Mouse (Mus musculus) cerebellum, adult 18-20 months (tissue): Measurements from ENCODE around the gene Mta1.

Experiments
- DNase-seq, 2 experiments: peaks; one replicate each; pipeline ENCODE4 v3.0.0; 2021

Gene Mta1

GRCm38 (mm10) chr12:113097749-113098281 lies at the start of gene Mta1:
Mta1 (plus strand) TSS chr12:113098278.
- DNase-seq: peak; percentile 60 to 77

DNA sequence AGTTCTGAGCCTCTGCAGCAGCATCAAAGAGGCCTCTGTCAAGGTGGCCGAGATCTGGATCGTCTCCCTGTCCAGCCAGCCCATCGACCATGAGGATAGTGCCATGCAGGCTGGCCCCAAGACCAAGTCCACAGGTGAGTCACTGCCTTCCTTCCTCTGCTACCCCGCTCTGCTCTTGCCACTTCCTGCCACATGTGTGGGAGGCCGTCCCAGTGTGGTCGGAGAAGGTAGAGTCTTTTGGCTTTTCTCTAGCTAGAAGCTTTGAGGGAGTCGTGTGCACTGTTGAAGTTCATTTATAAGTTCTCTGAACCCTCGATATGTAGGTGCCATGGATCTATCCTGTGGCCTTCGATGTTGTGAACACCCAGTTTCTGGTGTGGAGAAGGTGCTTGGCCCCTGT lies 48.2 kb upstream of the Mta1 start:
- no peak for DNase-seq

DNA sequence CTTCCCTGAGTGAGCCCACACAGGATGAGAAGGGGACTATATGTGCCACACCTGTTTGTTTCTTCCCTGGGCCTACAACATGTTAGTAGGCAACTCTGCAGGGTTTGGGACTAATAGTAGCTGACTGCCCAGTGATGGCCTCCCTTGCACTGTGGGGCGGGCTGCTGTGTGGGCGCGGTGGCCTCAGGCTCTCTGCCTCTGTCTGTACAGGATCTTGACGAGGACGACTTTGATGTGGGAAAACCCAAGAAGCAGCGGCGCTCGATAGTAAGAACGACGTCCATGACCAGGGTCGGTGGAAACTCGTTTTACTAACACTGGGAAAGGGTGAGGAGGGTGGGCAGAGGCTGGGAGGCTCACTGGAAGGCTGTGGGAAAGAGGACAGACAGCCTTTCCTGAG lies 47.4 kb upstream of the Mta1 start:
- no peak for DNase-seq

DNA sequence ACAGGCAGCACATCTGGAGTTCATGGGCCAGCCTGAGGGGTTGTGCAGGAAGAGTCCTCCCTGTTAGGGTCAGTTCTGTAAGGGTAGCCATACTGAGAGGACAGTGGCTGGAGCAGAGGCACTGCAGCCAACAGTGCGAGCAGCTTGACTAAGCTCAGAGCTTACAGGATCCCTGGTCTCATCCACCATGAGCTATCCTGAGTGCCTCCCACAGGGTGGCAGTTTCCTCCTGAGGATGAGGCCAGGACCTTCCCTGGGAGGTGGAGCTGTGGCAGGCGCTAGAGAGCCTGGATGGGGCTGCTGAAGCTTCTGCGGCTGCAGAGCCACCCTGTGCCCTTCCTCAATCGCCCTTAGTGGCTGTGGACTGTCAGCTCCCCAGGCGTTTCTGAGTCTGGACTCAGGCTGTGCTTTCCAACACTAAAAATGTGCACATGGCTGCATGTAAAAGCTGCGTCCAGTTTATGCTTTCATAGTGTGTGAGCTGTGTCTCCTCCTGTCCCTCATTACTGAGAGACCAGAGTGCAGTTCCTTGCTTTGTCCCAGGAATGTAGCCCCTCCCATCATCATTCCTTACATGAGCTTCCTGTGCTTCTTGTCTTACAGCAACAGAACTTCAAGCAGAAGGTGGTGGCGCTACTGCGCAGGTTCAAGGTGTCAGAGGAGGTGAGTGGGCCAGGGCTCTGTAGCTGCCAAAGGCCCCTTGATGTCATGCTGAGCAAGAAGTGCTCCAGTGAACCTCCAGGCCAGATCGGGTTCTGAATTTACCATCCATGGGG lies 46.3 kb upstream of the Mta1 start:
- DNase-seq: no peak

- no peak for DNase-seq
Observed at GRCm38 (mm10) chr12:113056089-113056488, 42.0 kb upstream of the Mta1 start.

GRCm38 (mm10) chr12:113060178-113060577 lies 37.9 kb upstream of the Mta1 start:
- no peak for DNase-seq

DNA sequence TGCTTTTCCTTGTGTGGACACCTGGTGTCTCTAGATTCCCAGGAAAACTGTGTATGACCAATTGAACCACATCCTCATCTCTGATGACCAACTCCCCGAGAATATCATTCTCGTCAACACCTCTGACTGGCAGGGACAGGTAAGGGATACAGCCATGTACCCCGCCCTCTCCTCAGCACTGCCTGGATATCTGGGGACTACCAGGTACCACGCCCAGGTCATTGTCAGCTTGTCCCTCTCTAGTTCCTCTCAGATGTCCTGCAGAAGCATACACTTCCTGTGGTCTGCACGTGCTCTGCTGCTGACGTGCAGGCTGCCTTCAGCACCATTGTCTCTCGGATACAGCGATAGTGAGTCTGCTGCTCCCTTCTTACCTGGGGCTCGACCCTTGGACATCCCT lies 36.5 kb upstream of the Mta1 start:
- no peak for DNase-seq

- DNase-seq: no peak
Observed at GRCm38 (mm10) chr12:113062201-113062600, 35.9 kb upstream of the Mta1 start.

DNA sequence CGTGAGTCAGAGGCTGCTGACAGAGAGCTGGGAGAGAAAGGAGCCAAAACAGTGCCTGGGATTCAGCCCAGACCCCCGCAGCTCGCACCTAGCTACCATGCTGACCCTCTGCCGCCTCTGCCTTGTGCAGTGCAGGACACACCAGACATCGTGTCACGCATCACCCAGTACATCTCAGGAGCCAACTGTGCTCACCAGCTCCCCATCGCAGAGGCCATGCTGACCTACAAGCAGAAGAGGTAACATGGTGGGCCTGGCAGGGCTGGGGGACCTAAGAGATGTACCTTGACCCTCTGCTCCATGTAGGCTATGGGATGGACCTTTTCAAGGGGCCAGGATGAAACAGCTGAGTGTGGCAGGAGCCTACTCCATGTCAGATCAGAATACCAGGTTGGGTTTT lies 34.4 kb upstream of the Mta1 start:
- DNase-seq: no peak

GRCm38 (mm10) chr12:113068002-113068401 lies 30.1 kb upstream of the Mta1 start:
- DNase-seq: no peak

DNA sequence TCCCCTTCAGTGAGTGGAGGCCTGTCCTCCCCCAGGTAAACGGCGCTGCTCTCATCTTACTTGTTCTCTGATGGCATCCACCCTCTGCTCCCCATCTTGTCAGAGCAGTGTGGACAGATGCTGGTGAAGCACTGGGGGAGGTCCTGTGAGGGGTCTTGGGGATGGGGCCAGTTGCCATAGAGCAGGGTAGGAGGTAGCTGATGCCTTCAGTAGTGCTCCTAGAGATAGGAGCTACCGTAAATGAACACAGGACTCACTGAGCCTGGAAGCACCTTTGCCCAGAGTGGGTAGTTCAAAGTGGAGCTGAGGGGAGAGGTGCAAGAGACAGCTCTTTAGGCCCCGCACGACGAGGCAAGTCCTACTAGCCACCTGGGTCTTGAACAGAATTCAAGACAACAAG lies 28.7 kb upstream of the Mta1 start:
- DNase-seq: no peak

DNA sequence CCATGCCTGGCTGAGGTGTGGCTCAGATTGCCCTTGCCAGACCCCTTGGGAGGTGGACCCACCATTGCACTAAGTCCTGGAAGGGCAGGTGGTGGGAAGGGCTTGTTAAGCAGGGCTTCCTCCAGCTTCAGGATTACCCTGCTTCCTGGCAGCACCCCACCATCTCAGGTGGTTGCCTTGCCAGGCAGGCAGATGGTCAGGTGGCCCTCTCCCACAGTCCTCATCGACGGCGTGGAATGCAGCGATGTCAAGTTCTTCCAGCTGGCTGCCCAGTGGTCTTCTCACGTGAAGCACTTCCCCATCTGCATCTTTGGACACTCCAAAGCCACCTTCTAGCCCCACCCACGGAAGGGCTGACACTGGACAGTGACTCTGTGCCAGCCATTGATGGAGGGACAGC lies 26.8 kb upstream of the Mta1 start:
- DNase-seq: no peak

- DNase-seq: no peak
Observed at GRCm38 (mm10) chr12:113071827-113072226, 26.3 kb upstream of the Mta1 start.

DNA sequence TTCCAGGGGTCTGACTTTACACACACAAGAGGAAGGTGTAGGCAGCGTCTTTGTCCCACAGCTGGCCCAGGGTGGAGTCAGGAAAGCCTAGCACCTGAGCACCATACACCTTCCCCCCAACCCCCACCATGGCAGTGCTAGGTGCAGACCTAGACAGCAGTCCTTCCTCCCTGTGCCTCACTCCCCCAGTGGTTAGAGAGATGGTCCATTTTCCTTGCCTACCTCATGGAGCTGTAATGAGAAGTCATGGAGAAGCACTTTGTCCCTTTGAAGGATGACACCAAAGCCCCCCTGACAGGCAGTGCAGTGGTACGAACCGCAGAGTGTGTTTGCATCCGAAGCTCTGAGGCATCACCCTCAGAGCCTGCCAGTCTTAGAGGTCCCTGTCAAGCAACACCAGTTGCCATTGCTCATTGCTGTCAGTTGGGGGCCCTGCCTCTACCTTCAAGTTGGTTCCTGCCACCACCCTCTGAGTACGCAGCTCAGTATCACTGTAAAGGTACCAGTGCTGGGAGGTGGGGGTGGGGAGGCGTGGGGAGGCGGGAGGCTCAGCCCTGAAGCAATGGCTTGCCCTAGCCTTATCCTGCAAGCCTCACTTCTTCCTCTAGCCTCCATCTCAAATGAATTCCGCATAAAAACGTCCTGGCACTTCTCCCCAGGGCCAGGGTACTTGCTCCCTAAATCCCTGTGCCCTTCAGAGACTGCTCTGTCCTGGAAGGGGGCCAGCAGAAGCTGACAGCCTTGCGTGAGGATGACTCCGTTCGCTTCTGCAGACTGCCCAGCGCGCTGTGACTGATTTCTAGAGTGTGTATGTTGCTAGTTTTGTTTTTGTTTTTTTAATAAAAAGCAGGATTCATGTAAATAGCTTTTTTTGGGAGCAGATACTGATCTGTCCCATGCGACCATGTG lies 24.4 kb upstream of the Mta1 start:
- DNase-seq: peak; percentile 47 to 59

GRCm38 (mm10) chr12:113074329-113075062 lies 23.6 kb upstream of the Mta1 start, which contains the start of gene Tex22:
Tex22 (plus strand) TSS chr12:113074502.
- DNase-seq: peak; percentile 92

- DNase-seq: peak; percentile 92 to 94
Observed at GRCm38 (mm10) chr12:113075063-113075454, 23.0 kb upstream of the Mta1 start.

- DNase-seq: no peak
Observed at GRCm38 (mm10) chr12:113075486-113075885, 22.6 kb upstream of the Mta1 start.

- no peak for DNase-seq
Observed at GRCm38 (mm10) chr12:113087276-113087675, 10.8 kb upstream of the Mta1 start.

- no peak for DNase-seq
Observed at GRCm38 (mm10) chr12:113088026-113088425, 10.1 kb upstream of the Mta1 start.

- DNase-seq: no peak
Observed at GRCm38 (mm10) chr12:113089107-113089506, 9.0 kb upstream of the Mta1 start.

DNA sequence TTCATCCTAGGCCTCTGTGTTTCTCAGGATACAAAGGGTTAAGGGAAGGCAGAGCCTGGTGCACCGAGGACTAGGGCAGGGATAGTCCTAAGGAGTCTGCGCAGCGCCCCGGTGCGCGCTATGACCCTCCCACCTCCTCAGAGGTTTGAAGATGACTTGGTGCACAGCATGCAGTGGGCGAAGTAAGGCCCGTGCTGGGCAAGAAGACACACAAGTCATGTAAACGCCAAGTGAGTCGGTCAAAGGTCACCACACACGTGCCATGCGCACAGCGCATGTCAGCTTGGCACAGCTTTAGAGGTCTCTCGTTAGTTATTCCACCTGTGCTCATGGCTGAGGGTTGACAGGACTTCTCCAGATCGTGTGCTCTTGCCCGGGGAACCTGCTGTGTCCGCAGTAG lies 8.0 kb upstream of the Mta1 start:
- no peak for DNase-seq

GRCm38 (mm10) chr12:113097040-113097439 lies 1.0 kb upstream of the Mta1 start:
- DNase-seq: peak; percentile 31 to 37
